Mouse (Mus musculus): ENCODE results near the gene Gps2. TPM values are rescaled to one million over a fixed set of nuclear protein-coding genes. Genes with fewer than 3 reads are reported as not detected.
"Not testable (repeated sequence)": the region's sequence is repeated elsewhere in the genome, so short reads cannot be mapped to it uniquely, and the experiment has no call there.

Gps2 gene
- total RNA-seq, 4 experiments from 2014 or later: 28.2 to 44.5 (median 38.4) TPM

DNA sequence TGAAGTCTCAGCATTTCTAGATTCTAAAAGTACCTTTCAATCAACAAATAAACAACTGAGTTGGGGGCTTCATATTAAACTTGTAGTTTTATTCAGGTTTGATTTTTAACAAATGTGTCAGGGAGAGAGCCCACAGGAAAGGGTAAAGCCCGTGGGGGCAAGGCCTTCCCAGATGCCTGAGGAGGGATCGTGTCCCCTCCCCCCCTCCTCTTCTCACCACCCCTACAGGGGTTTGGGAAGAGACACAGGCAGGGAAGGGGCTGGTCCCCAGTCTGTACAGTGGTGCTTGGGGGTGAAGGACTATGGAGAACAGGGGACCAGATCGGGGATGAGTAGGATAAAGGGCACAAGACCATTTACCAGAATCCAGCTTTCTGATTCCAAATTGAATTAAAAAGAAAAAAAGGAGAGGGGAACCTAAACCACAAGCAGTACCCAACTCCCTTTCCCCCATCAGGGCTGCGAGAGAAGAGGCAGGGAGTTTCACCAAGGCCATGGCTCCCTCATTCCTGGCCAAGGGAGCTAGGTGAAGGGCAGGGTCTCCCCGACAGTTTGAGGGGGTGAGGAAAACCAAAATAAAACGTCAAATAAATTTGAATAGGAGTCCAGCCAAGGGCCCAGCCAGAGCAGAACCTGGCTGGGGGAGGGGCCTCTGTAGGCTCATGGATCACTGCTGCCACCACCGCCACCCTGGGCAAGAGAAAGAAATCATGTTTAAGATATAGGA, 3.1 kb downstream of the Gps2 start:
- DNase-seq (ENCODE audit: low spot score in 2 of 2): not testable (repeated sequence)

GRCm38 (mm10) chr11:69917379-69917948, 3.8 kb downstream of the Gps2 start:
- no peak for DNase-seq (ENCODE audit: low spot score in 2 of 2)

DNA sequence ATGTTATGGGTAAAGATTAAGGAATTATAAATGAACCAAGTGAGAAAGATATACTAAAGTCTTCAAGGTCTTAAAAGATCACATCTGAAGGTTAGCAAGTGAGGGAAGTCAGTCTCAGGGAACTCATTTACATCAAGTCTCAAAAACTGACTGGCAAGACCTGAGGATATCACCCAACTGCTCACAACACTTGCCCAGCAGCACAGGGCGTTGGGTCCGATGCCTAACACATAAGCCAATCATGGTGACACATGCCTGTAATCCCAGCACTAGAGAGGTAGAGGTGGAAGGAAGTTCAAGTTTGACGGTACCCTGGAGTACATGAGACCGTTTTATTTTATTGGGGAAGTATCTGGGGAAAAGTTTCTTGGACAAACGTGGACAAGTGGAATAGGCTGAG, 4.4 kb downstream of the Gps2 start:
- no peak for DNase-seq (ENCODE audit: low spot score in 2 of 2)

DNA sequence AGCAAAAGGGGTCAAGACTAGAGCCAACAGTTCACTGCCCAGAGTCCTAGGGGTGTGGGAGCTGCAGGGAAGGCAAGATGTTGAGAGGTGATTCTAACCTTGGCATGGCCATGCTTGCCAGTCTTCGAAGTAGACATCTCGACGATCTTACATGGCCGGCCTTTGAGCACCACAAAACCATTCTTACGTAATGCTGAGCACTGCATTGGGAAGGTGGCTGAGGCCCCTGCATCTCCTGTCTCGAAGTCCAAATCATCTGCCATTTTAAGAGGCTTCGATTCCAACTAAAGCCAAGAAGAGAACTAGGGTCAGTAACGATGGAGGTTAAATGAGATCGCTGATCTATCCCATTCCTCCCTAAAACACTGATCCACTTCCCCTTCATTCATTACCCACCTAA, 5.4 kb downstream of the Gps2 start:
- no peak for DNase-seq (ENCODE audit: low spot score in 2 of 2)

DNA sequence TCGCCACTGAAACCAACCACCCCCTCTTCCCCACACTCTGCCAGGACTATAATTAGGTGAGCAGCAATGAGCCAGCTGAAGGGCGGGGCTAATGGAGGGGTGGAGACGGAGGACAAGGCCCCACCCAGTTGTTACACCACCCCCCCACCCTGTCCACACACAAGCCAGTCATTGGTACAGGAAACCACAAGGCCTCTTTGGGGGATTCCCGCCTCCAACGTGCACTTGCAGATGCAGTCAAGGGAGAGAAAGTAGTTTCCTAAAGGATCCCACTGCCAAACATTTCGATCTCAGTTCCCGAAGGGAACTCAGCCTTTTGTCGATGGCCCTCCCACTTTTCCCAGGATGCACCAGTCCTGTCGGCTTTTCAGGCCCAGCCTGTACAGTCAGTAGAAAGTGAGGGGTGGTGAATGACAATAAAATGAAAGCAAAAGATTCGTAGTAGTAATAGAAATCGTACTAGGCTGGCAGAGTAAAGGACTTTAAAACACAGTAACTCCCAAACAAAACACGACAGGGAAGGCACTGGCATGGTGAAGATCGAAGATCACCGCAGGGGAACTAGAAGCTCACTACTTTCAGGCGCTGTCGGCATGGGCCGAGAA, 6.1 kb downstream of the Gps2 start:
- DNase-seq (ENCODE audit: low spot score in 2 of 2): no peak

- DNase-seq (ENCODE audit: low spot score in 2 of 2): peak in 1 of 2 experiments; percentile 32
Measured at GRCm38 (mm10) chr11:69920266-69921031, 6.8 kb downstream of the Gps2 start.

DNA sequence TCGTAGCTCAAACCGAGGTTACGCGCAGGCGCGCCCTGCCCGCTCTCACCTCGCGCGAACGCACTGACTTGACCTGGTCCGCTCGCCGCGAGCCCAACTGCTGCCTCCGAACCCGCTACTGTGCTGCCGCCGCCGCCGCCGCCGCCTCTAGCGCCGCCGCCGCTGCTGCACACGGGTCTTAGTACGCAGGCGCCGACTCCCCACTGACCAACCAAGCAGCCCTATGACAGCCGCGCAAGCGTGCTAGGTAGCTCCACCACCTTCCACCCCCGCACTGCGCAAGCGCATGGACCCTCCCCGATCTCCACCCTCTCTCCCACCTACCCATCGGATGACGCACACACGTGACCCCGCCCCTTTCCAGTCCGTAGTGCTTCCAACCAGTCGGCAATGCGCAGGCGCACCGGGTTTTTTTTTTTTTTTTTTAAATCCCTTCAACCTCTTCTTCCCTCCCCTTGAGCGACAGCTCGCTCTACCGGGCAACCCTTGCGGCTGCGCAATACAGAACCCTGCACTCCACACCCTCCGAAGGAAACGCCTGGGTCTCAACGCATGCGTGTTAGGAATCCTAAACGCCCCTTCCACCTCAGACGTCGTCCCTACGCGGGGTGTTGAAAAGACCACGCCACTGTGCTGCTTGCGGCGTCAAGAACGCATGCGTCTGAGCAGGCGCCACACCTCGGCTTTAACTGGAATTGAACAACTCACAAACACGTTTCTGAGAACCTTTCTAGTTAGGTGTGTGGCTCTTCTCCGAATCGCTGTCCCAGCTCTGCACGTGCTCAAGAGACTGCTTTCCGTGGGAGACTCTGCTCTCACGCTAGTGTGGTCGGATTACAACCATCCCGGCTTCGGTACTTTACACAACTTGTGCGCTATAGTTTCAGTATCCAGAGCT, 7.7 kb downstream of the Gps2 start, which contains the start of gene Eif5a:
Eif5a (minus strand) TSS at position 845 of the 898 bp plus-strand sequence.
- peak; percentile 100 for DNase-seq (ENCODE audit: low spot score in 2 of 2)

- DNase-seq (ENCODE audit: low spot score in 2 of 2): no peak
Measured at GRCm38 (mm10) chr11:69922012-69922756, 8.5 kb downstream of the Gps2 start.

- DNase-seq (ENCODE audit: low spot score in 2 of 2): no peak
Measured at GRCm38 (mm10) chr11:69922796-69923195, 9.1 kb downstream of the Gps2 start.

- DNase-seq (ENCODE audit: low spot score in 2 of 2): no peak
Measured at GRCm38 (mm10) chr11:69927501-69927900, 13.8 kb downstream of the Gps2 start.

DNA sequence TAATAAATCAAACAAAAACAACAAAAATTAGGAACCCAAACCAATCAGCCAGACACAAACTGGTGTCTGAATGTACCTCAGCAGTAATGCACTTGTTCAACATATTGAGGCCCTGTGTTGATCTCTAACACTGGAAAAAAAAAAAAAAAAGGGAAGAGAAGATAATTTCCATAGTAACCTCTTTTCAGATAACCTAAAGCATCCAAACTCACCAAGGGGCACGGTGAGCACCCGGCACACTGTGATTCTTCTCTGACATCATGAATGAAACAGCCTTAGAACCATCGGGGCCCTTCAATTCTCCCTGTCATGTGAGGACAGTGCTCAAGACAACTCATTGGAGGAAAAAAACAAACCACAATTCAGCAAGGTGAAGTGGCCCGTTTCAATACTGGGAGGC, 16.0 kb downstream of the Gps2 start:
- no peak for DNase-seq (ENCODE audit: low spot score in 2 of 2)

DNA sequence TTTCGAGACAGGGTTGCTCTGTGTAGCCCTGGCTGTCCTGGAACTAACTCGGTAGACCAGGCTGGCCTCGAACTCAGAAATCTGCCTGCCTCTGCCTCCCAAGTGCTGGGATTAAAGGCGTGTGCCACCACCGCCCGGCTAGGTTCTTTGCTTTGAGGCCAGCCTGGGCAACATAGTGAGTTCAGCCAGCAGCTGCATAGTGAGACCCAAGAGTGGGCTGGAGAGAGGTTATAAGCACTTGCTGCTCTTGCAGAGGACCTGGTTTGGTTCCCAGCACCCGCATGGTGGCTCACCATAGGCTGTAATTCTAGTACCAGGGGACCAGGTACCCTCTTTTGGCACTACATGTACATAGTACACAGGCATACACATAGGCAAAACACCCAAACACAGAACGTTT, 16.5 kb downstream of the Gps2 start:
- not testable (repeated sequence) for DNase-seq (ENCODE audit: low spot score in 2 of 2)

- DNase-seq (ENCODE audit: low spot score in 2 of 2): no peak
Measured at GRCm38 (mm10) chr11:69930967-69931537, 17.4 kb downstream of the Gps2 start.

GRCm38 (mm10) chr11:69931769-69932168, 18.1 kb downstream of the Gps2 start:
- no peak for DNase-seq (ENCODE audit: low spot score in 2 of 2)

DNA sequence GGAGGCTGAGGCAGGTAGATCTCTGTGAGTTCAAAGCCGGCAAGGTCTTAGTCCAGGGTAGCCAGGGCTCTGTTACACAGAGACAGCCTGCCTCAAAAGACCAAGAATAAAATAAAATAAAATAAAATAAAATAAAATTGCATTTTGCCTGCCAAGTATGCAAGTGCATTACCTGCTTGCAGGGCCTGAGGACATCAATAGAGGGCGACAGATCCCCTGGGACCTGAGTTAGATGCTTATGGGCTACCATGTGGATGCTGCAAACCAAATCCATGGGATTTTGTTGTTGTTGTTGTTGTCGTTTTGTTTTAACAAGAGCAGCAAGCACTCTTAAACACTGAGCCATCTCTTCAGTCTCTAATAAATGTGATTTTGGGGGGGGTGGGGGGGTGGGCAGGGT, 18.6 kb downstream of the Gps2 start:
- no peak for DNase-seq (ENCODE audit: low spot score in 2 of 2)

DNA sequence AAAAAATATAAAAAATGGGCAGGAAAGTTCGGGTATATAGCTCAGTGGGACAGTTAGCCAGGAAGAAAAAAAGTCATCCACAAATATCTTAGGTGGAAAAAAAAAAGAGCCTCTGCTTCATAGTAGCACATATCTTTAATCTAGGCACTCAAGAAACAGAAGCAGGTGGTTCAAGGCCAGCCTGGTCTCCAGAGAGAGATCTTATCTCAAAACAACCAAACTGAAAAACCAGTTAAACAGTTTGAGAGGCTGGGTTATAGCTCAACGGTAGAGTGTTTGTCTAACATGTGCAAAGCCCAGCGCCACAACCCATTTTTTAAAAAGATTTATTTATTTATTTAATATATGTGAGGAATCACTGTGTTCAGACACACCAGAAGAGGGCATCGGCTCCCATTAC, 19.4 kb downstream of the Gps2 start:
- no peak for DNase-seq (ENCODE audit: low spot score in 2 of 2)

- DNase-seq (ENCODE audit: low spot score in 2 of 2): peak; percentile 71 to 86
Measured at GRCm38 (mm10) chr11:69934169-69934568, 20.5 kb downstream of the Gps2 start.

DNA sequence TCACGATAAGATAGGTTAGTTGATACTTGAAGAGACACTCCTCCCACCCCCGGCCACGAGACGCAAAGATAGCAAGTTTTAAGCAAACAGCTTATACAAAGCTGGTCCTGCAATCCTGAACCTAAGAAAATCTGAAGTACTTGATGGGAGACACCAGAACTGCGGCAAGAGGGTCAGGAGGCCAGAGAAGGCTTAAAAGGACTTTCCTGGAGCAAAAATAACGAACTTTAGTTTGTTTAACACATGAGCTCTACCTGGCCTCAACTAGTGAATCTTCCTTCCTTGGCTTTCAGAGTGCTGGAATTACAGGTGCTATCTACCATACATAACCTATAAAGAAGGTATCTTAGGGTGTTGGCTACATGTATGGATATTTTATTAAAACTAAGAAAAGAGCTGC, 21.0 kb downstream of the Gps2 start:
- no peak for DNase-seq (ENCODE audit: low spot score in 2 of 2)

- DNase-seq (ENCODE audit: low spot score in 2 of 2): peak; percentile 77 to 80
Measured at GRCm38 (mm10) chr11:69935137-69935879, 21.6 kb downstream of the Gps2 start, which contains the start of gene Ybx2. Gene Ybx2 (plus strand): TSS chr11:69935796.
